Mouse (Mus musculus) midbrain, embryonic 13.5 days (tissue): Measurements from ENCODE around the gene Pithd1. TPM values are rescaled to one million over a fixed set of nuclear protein-coding genes. Genes with fewer than 3 reads are reported as not detected.
A peak's percentile ranks its signal among the peaks of the same experiment; 100 is the strongest.

Experiments
- ATAC-seq: fragments of 200-750 bp; cut with Nextera tagmentation; 2 replicates; pipeline ENCODE4 v1.8.0; 2017; ENCODE audit warnings: mild to moderate bottlenecking, moderate TSS enrichment, moderate library complexity
- H3K27ac ChIP-seq: fragments of 300-500 bp; sonication (generic); 2 replicates; pipeline ENCODE4 v1.5.1; 2015; ENCODE audit warnings: inconsistent platforms, mild to moderate bottlenecking, moderate library complexity
- H3K27me3 ChIP-seq: fragments of 300-500 bp; sonication (generic); 2 replicates; pipeline ENCODE4 v1.6.1; 2015; ENCODE audit warnings: mild to moderate bottlenecking, inconsistent platforms
- H3K36me3 ChIP-seq: fragments of 300-500 bp; sonication (generic); 2 replicates; pipeline ENCODE4 v1.6.1; 2015; ENCODE audit warnings: mild to moderate bottlenecking, inconsistent platforms
- H3K4me1 ChIP-seq: fragments of 300-500 bp; sonication (generic); replicated peaks from 2 replicates; pipeline ENCODE4 v1.6.1; 2015; ENCODE audit warnings: inconsistent platforms
- H3K4me2 ChIP-seq: fragments of 300-500 bp; sonication (generic); replicated peaks from 2 replicates; pipeline ENCODE4 v1.6.1; 2015; ENCODE audit warnings: moderate library complexity, mild to moderate bottlenecking, inconsistent platforms
- H3K4me3 ChIP-seq: fragments of 300-500 bp; sonication (generic); replicated peaks from 2 replicates; pipeline ENCODE4 v1.5.1; 2015; ENCODE audit warnings: mild to moderate bottlenecking, inconsistent platforms
- H3K9ac ChIP-seq: fragments of 300-500 bp; sonication (generic); replicated peaks from 2 replicates; pipeline ENCODE4 v1.6.1; 2015; ENCODE audit warnings: mild to moderate bottlenecking, inconsistent platforms
- H3K9me3 ChIP-seq: fragments of 300-500 bp; sonication (generic); 2 replicates; pipeline ENCODE4 v1.6.1; 2016; ENCODE audit warnings: mild to moderate bottlenecking, inconsistent platforms
- WGBS: fragments of 180-500 bp; shearing (Covaris S2); methylation state at CpG from one replicate; pipeline ENCODE4 v1.1.7; 2015; 5-methylcytosine and 5-hydroxymethylcytosine counted together
- polyA plus RNA-seq: library from polyadenylated mRNA; unstranded; fragments of >200 nt; fragmentation: Nextera tagmentation; extraction: Ambion mirVana; gene quantifications from 2 replicates; pipeline ENCODE4 v1.2.1, GENCODE M21; 2015

Pithd1 gene
- 55.0 and 57.3 TPM in 2 replicates for polyA plus RNA-seq

GRCm38 (mm10) chr4:135986943-135987710 lies at the start of gene Pithd1:
Gene Pithd1, minus strand, starts transcription at chr4:135987264.
- peak within 1 kb of the TSS; percentile 92 for H3K4me3 ChIP-seq
- peak within 1 kb of the TSS; percentile 98 for H3K4me2 ChIP-seq
- peak; percentile 96 for ATAC-seq
- H3K27ac ChIP-seq: peak within 1 kb of the TSS; percentile 87
- H3K9ac ChIP-seq: peak within 1 kb of the TSS; percentile 96
- no peaks in the 10 kb centered on the region for H3K27me3 ChIP-seq
- H3K9me3 ChIP-seq: no peaks in the 10 kb centered on the region
- under 1% methylated on average over 78 of the region's 81 CpGs for WGBS
- peaks cover 21% of the 10 kb centered on the region for H3K4me1 ChIP-seq
- peaks cover 27% of the 10 kb centered on the region for H3K36me3 ChIP-seq

GRCm38 (mm10) chr4:136035078-136035477 lies 48.0 kb upstream of the Pithd1 start:
- H3K4me2 ChIP-seq: no peak overlapping the region
- no peaks in the 10 kb centered on the region for H3K9me3 ChIP-seq
- H3K9ac ChIP-seq: no peak overlapping the region
- H3K27me3 ChIP-seq: no peaks in the 10 kb centered on the region
- ATAC-seq: no peak
- H3K27ac ChIP-seq: no peak overlapping the region
- peaks cover 16% of the 10 kb centered on the region for H3K4me1 ChIP-seq
- 70% methylated on average over 4 of the region's 4 CpGs for WGBS
- no peak overlapping the region for H3K4me3 ChIP-seq
- no peaks in the 10 kb centered on the region for H3K36me3 ChIP-seq

DNA sequence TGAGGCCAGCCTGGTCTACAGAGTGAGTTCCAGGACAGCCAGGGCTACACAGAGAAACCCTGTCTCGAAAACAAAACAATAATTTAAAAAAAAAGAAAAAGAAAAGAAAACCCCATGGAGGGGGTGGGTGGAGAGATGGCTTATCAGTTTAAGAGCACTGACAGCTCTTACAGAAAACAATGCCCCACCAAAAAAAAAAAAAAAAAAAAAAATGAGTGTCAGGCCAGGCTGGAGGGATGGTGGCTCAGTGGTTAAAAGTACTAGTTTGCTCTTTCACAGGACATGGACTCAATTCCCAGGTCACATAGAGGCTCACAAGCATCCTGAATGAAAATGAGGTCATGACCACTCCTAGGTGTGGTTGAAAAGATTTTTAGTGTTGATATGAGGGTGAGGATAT lies 46.2 kb upstream of the Pithd1 start:
- no peak overlapping the region for H3K9ac ChIP-seq
- no peaks in the 10 kb centered on the region for H3K9me3 ChIP-seq
- no peak overlapping the region for H3K4me2 ChIP-seq
- ATAC-seq: no peak
- H3K27ac ChIP-seq: no peak overlapping the region
- H3K4me1 ChIP-seq: peaks cover 16% of the 10 kb centered on the region
- no peaks in the 10 kb centered on the region for H3K27me3 ChIP-seq
- no peak overlapping the region for H3K4me3 ChIP-seq
- no peaks in the 10 kb centered on the region for H3K36me3 ChIP-seq
- 76% methylated on average over 1 of the region's 1 CpGs for WGBS

GRCm38 (mm10) chr4:136030968-136031909 lies 44.2 kb upstream of the Pithd1 start:
- H3K4me2 ChIP-seq: no peak overlapping the region
- no peaks in the 10 kb centered on the region for H3K36me3 ChIP-seq
- 1% methylated on average over 8 of the region's 8 CpGs for WGBS
- H3K9me3 ChIP-seq: no peaks in the 10 kb centered on the region
- peaks cover 16% of the 10 kb centered on the region for H3K4me1 ChIP-seq
- no peaks in the 10 kb centered on the region for H3K27me3 ChIP-seq
- peak; percentile 14; the same call in 1 of the 2 replicates for ATAC-seq
- H3K4me3 ChIP-seq: no peak overlapping the region
- H3K27ac ChIP-seq: no peak overlapping the region; the same call in 1 of the 2 replicates
- H3K9ac ChIP-seq: 0 out of 2 replicates have a peak overlapping the region, but pooled peaks have one; percentile 28

GRCm38 (mm10) chr4:136028689-136029088 lies 41.6 kb upstream of the Pithd1 start:
- no peak overlapping the region for H3K27ac ChIP-seq
- no peaks in the 10 kb centered on the region for H3K27me3 ChIP-seq
- no peak for ATAC-seq
- H3K4me2 ChIP-seq: no peak overlapping the region
- H3K4me3 ChIP-seq: no peak overlapping the region
- H3K36me3 ChIP-seq: no peaks in the 10 kb centered on the region
- H3K9me3 ChIP-seq: no peaks in the 10 kb centered on the region
- no peak overlapping the region for H3K9ac ChIP-seq
- WGBS: 87% methylated on average over 5 of the region's 5 CpGs
- peaks cover 16% of the 10 kb centered on the region for H3K4me1 ChIP-seq

DNA sequence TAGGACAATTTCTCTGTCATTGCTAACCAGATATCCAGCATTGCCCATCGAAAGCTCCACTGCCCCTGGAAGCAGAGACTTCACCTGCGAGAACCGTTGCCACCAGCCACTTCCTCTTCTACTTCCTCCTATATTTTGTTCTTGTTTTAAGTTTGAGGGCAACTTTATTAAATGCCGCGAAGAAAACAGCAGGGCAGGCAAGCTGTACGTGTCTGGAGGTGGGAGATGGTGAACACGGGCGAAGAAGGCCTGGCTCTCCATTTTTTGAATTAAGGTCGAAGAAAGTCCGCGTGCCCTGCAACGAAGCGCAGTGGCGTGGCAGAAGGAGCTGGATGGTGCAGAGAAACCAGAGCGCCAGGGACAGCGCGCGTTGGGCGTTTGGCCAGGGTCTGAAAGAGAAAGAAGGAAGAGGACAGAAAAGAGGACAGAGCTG lies 41.1 kb upstream of the Pithd1 start:
- Histone ChIP-seq H3K27ac (no peak overlapping the region), H3K9me3 (no peaks in the 10 kb centered on the region), H3K9ac (no peak overlapping the region), H3K36me3 (no peaks in the 10 kb centered on the region), H3K27me3 (no peaks in the 10 kb centered on the region), H3K4me1 (peaks cover 16% of the 10 kb centered on the region), H3K4me3 (no peak overlapping the region), H3K4me2 (no peak overlapping the region)
- WGBS: 91% methylated on average over 19 of the region's 19 CpGs
- ATAC-seq: no peak

- Histone ChIP-seq H3K4me2 (no peak overlapping the region), H3K36me3 (no peaks in the 10 kb centered on the region), H3K4me1 (peaks cover 16% of the 10 kb centered on the region), H3K4me3 (no peak overlapping the region), H3K9ac (no peak overlapping the region), H3K27ac (no peak overlapping the region), H3K9me3 (no peaks in the 10 kb centered on the region), H3K27me3 (no peaks in the 10 kb centered on the region)
- no peak for ATAC-seq
- WGBS: 81% methylated on average over 8 of the region's 8 CpGs
These were observed 40.5 kb upstream of the Pithd1 start for GRCm38 (mm10) chr4:136027416-136028131.

DNA sequence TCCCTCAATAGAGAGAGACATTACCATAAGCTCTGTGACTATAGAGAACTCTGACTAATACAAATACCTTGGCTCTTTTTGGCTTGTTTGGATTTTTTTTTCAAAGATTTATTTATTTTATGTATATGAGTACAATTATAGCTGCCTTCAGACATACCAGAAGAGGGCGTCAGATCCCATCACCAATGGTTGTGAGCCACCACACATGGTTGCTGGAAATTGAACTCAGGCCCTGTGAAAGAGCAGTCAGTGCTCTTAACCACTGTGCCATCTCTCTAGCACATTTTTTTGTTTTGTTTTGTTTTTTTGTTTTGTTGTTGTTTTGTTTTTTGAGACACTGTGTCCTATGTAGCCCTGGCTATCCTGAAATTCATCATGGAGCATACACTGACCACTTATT lies 38.3 kb upstream of the Pithd1 start:
- no peak overlapping the region for H3K27ac ChIP-seq
- no peak for ATAC-seq

DNA sequence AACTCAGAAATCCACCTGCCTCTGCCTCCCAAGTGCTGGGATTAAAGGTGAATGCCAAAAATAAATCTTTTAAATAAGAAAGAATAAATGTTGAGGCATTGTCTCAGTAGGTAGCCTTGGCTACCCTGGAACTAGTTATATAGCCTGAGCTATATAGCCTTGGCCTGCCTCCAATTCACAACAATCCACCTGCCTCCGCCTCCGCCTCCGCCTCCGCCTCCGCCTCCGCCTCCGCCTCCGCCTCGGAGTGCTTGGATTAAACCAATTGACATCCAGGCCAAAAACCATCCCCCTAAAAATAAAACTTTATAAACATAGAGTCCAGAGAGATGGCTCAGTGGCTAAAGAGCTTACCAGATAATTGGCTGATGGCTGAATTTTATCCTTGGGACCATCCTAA lies 35.9 kb upstream of the Pithd1 start:
- Histone ChIP-seq H3K4me1 (peaks cover 16% of the 10 kb centered on the region), H3K27ac (no peak overlapping the region), H3K9me3 (no peaks in the 10 kb centered on the region), H3K4me2 (no peak overlapping the region), H3K36me3 (no peaks in the 10 kb centered on the region), H3K27me3 (no peaks in the 10 kb centered on the region), H3K4me3 (no peak overlapping the region), H3K9ac (no peak overlapping the region)
- WGBS: 97% methylated on average over 9 of the region's 9 CpGs
- ATAC-seq: no peak

More for the DNA sequence above, 38.3 kb upstream of the Pithd1 start:
- no peak overlapping the region for H3K4me3 ChIP-seq
- no peak overlapping the region for H3K9ac ChIP-seq
- 84% methylated on average over 1 of the region's 1 CpGs for WGBS
- no peaks in the 10 kb centered on the region for H3K36me3 ChIP-seq
- no peaks in the 10 kb centered on the region for H3K9me3 ChIP-seq
- peaks cover 5% of the 10 kb centered on the region for H3K4me1 ChIP-seq
- no peaks in the 10 kb centered on the region for H3K27me3 ChIP-seq
- no peak overlapping the region for H3K4me2 ChIP-seq

- no peaks in the 10 kb centered on the region for H3K27me3 ChIP-seq
- ATAC-seq: peak; percentile 98
- H3K4me1 ChIP-seq: peaks cover 16% of the 10 kb centered on the region
- peak within 1 kb of the TSS; percentile 98 for H3K9ac ChIP-seq
- under 1% methylated on average over 44 of the region's 48 CpGs for WGBS
- H3K4me2 ChIP-seq: peak within 1 kb of the TSS; percentile 98
- H3K4me3 ChIP-seq: peak within 1 kb of the TSS; percentile 99
- H3K9me3 ChIP-seq: no peaks in the 10 kb centered on the region
- peak within 1 kb of the TSS; percentile 86 for H3K27ac ChIP-seq
- H3K36me3 ChIP-seq: no peaks in the 10 kb centered on the region
These were observed 34.5 kb upstream of the Pithd1 start, which contains the start of gene Eloa for GRCm38 (mm10) chr4:136021549-136022047. Gene Eloa, minus strand, starts transcription at chr4:136021763.

DNA sequence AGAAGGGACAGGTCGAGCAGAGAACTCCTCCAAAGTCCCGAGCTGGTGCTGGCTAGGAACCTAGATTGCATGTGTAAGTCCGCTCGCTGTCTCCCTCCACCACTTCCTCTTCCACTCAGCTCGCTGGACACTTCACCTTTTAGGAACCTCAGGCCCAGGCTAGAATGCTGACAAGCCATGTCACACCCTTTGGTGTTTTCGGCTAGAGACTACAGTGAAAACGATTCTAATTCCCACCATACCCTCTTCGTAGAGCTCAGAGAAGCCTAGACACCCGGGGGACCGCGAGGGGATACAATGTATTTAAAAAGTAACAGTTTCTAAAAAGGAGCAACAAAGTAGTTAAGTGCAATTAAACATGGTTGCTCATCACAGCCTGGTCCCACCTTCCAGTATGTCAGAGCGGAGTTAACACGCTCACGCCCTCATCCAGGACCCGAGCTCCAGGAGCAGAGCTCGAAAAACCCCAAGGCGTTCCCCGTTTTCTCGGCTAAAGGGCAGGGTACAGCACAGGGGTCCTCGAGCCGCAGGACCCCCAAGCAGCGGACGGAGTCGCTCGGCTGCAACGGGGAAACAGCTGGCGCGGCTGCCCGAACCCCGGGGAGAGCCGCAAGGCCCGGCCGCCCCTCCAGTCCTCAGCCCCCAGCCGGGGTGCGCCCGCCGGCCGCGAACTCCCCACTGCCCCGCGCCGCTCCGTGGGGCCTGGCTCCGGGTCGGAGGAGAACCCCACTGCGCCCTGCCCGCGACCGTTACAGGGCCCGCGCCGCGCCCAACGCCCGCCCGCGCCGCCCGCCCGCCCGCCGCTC lies 33.9 kb upstream of the Pithd1 start:
- Histone ChIP-seq H3K9ac (peak overlapping the region; percentile 98), H3K4me1 (peaks cover 16% of the 10 kb centered on the region), H3K27ac (peak overlapping the region; percentile 86), H3K9me3 (no peaks in the 10 kb centered on the region), H3K27me3 (no peaks in the 10 kb centered on the region), H3K4me3 (peak overlapping the region; percentile 99), H3K36me3 (no peaks in the 10 kb centered on the region), H3K4me2 (peak overlapping the region; percentile 98)
- WGBS: 1% methylated on average over 46 of the region's 62 CpGs
- ATAC-seq: peak; percentile 86
